Mouse (Mus musculus) heart, embryonic 10.5 days (tissue): Measurements from ENCODE around the gene Spns2. TPM values are rescaled to one million over a fixed set of nuclear protein-coding genes. Genes with fewer than 3 reads are reported as not detected.
A peak's percentile ranks its signal among the peaks of the same experiment; 100 is the strongest.

Experiments used
- DNase-seq: peaks from one replicate; pipeline ENCODE4 v3.0.0-alpha.2; 2017; ENCODE audit warnings: low spot score
- H3K27ac ChIP-seq: fragments of 300-500 bp; sonication (generic); 2 replicates; pipeline ENCODE4 v1.5.1; 2016; ENCODE audit warnings: mild to moderate bottlenecking
- H3K27me3 ChIP-seq: fragments of 300-500 bp; sonication (generic); 2 replicates; pipeline ENCODE4 v1.6.1; 2016; ENCODE audit warnings: mild to moderate bottlenecking; ENCODE audit not compliant: poor library complexity, insufficient read depth, severe bottlenecking
- H3K36me3 ChIP-seq: fragments of 300-500 bp; sonication (generic); 2 replicates; pipeline ENCODE4 v1.6.1; 2016; ENCODE audit warnings: mild to moderate bottlenecking, moderate library complexity
- H3K4me1 ChIP-seq: fragments of 300-500 bp; sonication (generic); 2 replicates; pipeline ENCODE4 v1.6.1; 2016; ENCODE audit warnings: mild to moderate bottlenecking
- H3K4me3 ChIP-seq: fragments of 300-500 bp; sonication (generic); 2 replicates; pipeline ENCODE4 v1.5.1; 2016; ENCODE audit warnings: mild to moderate bottlenecking, moderate library complexity
- H3K9me3 ChIP-seq: fragments of 300-500 bp; sonication (generic); 2 replicates; pipeline ENCODE4 v1.6.1; 2016; ENCODE audit warnings: mild to moderate bottlenecking, moderate library complexity
- WGBS: fragments of 180-500 bp; shearing (Covaris S2); methylation state at CpG from one replicate; pipeline ENCODE4 v1.1.7; 2016; 5-methylcytosine and 5-hydroxymethylcytosine counted together
- polyA plus RNA-seq: library from polyadenylated mRNA; unstranded; fragments of >200 nt; fragmentation: Nextera tagmentation; extraction: Ambion mirVana; gene quantifications from 2 replicates; pipeline ENCODE4 v1.2.1, GENCODE M21; 2016

Gene Spns2
- 5.7 and 7.1 TPM in 2 replicates for polyA plus RNA-seq

GRCm38 (mm10) chr11:72489881-72490301 lies at the start of gene Spns2:
Gene Spns2, minus strand, starts transcription at chr11:72489904.
- Histone ChIP-seq H3K36me3 (no peaks in the 10 kb centered on the region), H3K27me3 (peaks cover 69% of the 10 kb centered on the region), H3K4me1 (peaks cover 35% of the 10 kb centered on the region), H3K27ac (peak within 1 kb of the TSS; percentile 85), H3K4me3 (peak within 1 kb of the TSS; percentile 80), H3K9me3 (no peaks in the 10 kb centered on the region)
- peak; percentile 96 for DNase-seq
- under 1% methylated on average over 42 of the region's 42 CpGs for WGBS

- Histone ChIP-seq H3K27ac (no peak overlapping the region), H3K9me3 (no peaks in the 10 kb centered on the region), H3K27me3 (no peaks in the 10 kb centered on the region), H3K36me3 (no peaks in the 10 kb centered on the region), H3K4me1 (peaks cover 22% of the 10 kb centered on the region), H3K4me3 (no peak overlapping the region)
- 89% methylated on average over 7 of the region's 7 CpGs for WGBS
- no peak for DNase-seq
Measured at GRCm38 (mm10) chr11:72538811-72539210, 49.1 kb upstream of the Spns2 start.

- 58% methylated on average over 8 of the region's 8 CpGs for WGBS
- peaks cover 22% of the 10 kb centered on the region for H3K4me1 ChIP-seq
- no peak overlapping the region for H3K27ac ChIP-seq
- no peak for DNase-seq
- no peak overlapping the region for H3K4me3 ChIP-seq
- H3K36me3 ChIP-seq: no peaks in the 10 kb centered on the region
- H3K9me3 ChIP-seq: no peaks in the 10 kb centered on the region
- no peaks in the 10 kb centered on the region for H3K27me3 ChIP-seq
Measured at GRCm38 (mm10) chr11:72538037-72538755, 48.5 kb upstream of the Spns2 start.

GRCm38 (mm10) chr11:72537503-72537902 lies 47.8 kb upstream of the Spns2 start:
- no peak overlapping the region for H3K27ac ChIP-seq
- 90% methylated on average over 2 of the region's 2 CpGs for WGBS
- no peak for DNase-seq
- peaks cover 22% of the 10 kb centered on the region for H3K4me1 ChIP-seq
- no peaks in the 10 kb centered on the region for H3K9me3 ChIP-seq
- no peak overlapping the region for H3K4me3 ChIP-seq
- H3K27me3 ChIP-seq: no peaks in the 10 kb centered on the region
- H3K36me3 ChIP-seq: no peaks in the 10 kb centered on the region

- no peaks in the 10 kb centered on the region for H3K9me3 ChIP-seq
- no peaks in the 10 kb centered on the region for H3K36me3 ChIP-seq
- DNase-seq: no peak
- H3K27me3 ChIP-seq: no peaks in the 10 kb centered on the region
- peaks cover 22% of the 10 kb centered on the region for H3K4me1 ChIP-seq
- 76% methylated on average over 3 of the region's 3 CpGs for WGBS
- H3K27ac ChIP-seq: no peak overlapping the region
- no peak overlapping the region for H3K4me3 ChIP-seq
Measured at GRCm38 (mm10) chr11:72535519-72535918, 45.8 kb upstream of the Spns2 start.

- Histone ChIP-seq H3K27ac (no peak overlapping the region), H3K4me3 (no peak overlapping the region), H3K27me3 (peaks cover 19% of the 10 kb centered on the region), H3K4me1 (peaks cover 15% of the 10 kb centered on the region), H3K36me3 (no peaks in the 10 kb centered on the region), H3K9me3 (no peaks in the 10 kb centered on the region)
- WGBS: 72% methylated on average over 3 of the region's 3 CpGs
- DNase-seq: no peak
Measured at GRCm38 (mm10) chr11:72532890-72533289, 43.2 kb upstream of the Spns2 start.

- H3K9me3 ChIP-seq: no peaks in the 10 kb centered on the region
- peaks cover 5% of the 10 kb centered on the region for H3K4me1 ChIP-seq
- no peak overlapping the region for H3K27ac ChIP-seq
- no peaks in the 10 kb centered on the region for H3K36me3 ChIP-seq
- no peak for DNase-seq
- H3K27me3 ChIP-seq: peaks cover 24% of the 10 kb centered on the region
- 73% methylated on average over 1 of the region's 1 CpGs for WGBS
- no peak overlapping the region for H3K4me3 ChIP-seq
Measured at GRCm38 (mm10) chr11:72531632-72532031, 41.9 kb upstream of the Spns2 start.

- H3K27me3 ChIP-seq: peaks cover 29% of the 10 kb centered on the region
- peaks cover under 1% of the 10 kb centered on the region for H3K4me1 ChIP-seq
- no peak for DNase-seq
- no peak overlapping the region for H3K27ac ChIP-seq
- H3K36me3 ChIP-seq: no peaks in the 10 kb centered on the region
- no peak overlapping the region for H3K4me3 ChIP-seq
- WGBS: 83% methylated on average over 5 of the region's 5 CpGs
- no peaks in the 10 kb centered on the region for H3K9me3 ChIP-seq
Measured at GRCm38 (mm10) chr11:72531144-72531543, 41.4 kb upstream of the Spns2 start.

GRCm38 (mm10) chr11:72526190-72526589 lies 36.5 kb upstream of the Spns2 start:
- 75% methylated on average over 4 of the region's 4 CpGs for WGBS
- H3K27ac ChIP-seq: no peak overlapping the region

GRCm38 (mm10) chr11:72523711-72524110 lies 34.0 kb upstream of the Spns2 start:
- peaks cover 24% of the 10 kb centered on the region for H3K27me3 ChIP-seq
- WGBS: 65% methylated on average over 4 of the region's 4 CpGs
- DNase-seq: no peak
- H3K9me3 ChIP-seq: no peaks in the 10 kb centered on the region
- no peak overlapping the region for H3K27ac ChIP-seq
- H3K36me3 ChIP-seq: no peaks in the 10 kb centered on the region
- H3K4me3 ChIP-seq: no peak overlapping the region
- no peaks in the 10 kb centered on the region; the same call in 1 of the 2 replicates for H3K4me1 ChIP-seq

More at GRCm38 (mm10) chr11:72526190-72526589, 36.5 kb upstream of the Spns2 start:
- Histone ChIP-seq H3K4me1 (no peaks in the 10 kb centered on the region), H3K9me3 (no peaks in the 10 kb centered on the region), H3K4me3 (no peak overlapping the region), H3K36me3 (no peaks in the 10 kb centered on the region), H3K27me3 (peaks cover 37% of the 10 kb centered on the region)
- DNase-seq: no peak

- DNase-seq: no peak
- Histone ChIP-seq H3K4me3 (no peak overlapping the region), H3K27ac (no peak overlapping the region), H3K27me3 (peaks cover 18% of the 10 kb centered on the region), H3K4me1 (no peaks in the 10 kb centered on the region; the same call in 1 of the 2 replicates), H3K36me3 (no peaks in the 10 kb centered on the region), H3K9me3 (no peaks in the 10 kb centered on the region)
- WGBS: 81% methylated on average over 5 of the region's 5 CpGs
Measured at GRCm38 (mm10) chr11:72522616-72523041, 32.9 kb upstream of the Spns2 start.

GRCm38 (mm10) chr11:72521598-72522541 lies 32.2 kb upstream of the Spns2 start:
- H3K27me3 ChIP-seq: peaks cover 15% of the 10 kb centered on the region
- no peak for DNase-seq
- 71% methylated on average over 5 of the region's 5 CpGs for WGBS
- H3K9me3 ChIP-seq: no peaks in the 10 kb centered on the region
- no peaks in the 10 kb centered on the region; the same call in 1 of the 2 replicates for H3K4me1 ChIP-seq
- H3K4me3 ChIP-seq: no peak overlapping the region
- no peaks in the 10 kb centered on the region for H3K36me3 ChIP-seq
- H3K27ac ChIP-seq: no peak overlapping the region

GRCm38 (mm10) chr11:72519895-72520294 lies 30.2 kb upstream of the Spns2 start:
- no peak overlapping the region for H3K27ac ChIP-seq
- no peaks in the 10 kb centered on the region; the same call in 1 of the 2 replicates for H3K4me1 ChIP-seq
- H3K9me3 ChIP-seq: no peaks in the 10 kb centered on the region
- H3K36me3 ChIP-seq: no peaks in the 10 kb centered on the region
- no peaks in the 10 kb centered on the region for H3K27me3 ChIP-seq
- no peak for DNase-seq
- WGBS: 59% methylated on average over 3 of the region's 3 CpGs
- H3K4me3 ChIP-seq: no peak overlapping the region
